Mouse (Mus musculus) CH12.LX (cell line): ENCODE results near the gene Spa17. TPM values are rescaled to one million over a fixed set of nuclear protein-coding genes. Genes with fewer than 3 reads are reported as not detected.
A peak's percentile ranks its signal among the peaks of the same experiment; 100 is the strongest.

Experiments used
- DNase-seq: peaks from one replicate; pipeline ENCODE4 v3.0.0-alpha.2; 2013; ENCODE audit errors: extremely low read depth
- H3K27ac ChIP-seq: 2 replicates; pipeline ENCODE4 v1.5.1; 2012; ENCODE audit warnings: low read depth, mild to moderate bottlenecking, control low read depth, moderate library complexity; ENCODE audit not compliant: insufficient read depth
- H3K27me3 ChIP-seq: replicated peaks from 2 replicates; pipeline ENCODE3; 2012; ENCODE audit warnings: inconsistent platforms
- H3K36me3 ChIP-seq, 2 experiments: replicated peaks in 1 of 2; 2 replicates each; pipeline versions ENCODE3 to v1.6.1; 2012; ENCODE audit warnings: inconsistent platforms in 1 of 2, low read length in 1 of 2, mild to moderate bottlenecking in 1 of 2, mixed read lengths in 1 of 2, moderate library complexity in 1 of 2; ENCODE audit not compliant: control insufficient read depth in 1 of 2, insufficient read depth in 1 of 2
- H3K4me1 ChIP-seq, 2 experiments: 2 replicates each; pipeline ENCODE4 v1.6.1; 2012; ENCODE audit warnings: inconsistent platforms in 1 of 2, moderate library complexity in 1 of 2; ENCODE audit not compliant: insufficient read depth in 2 of 2, control insufficient read depth in 1 of 2
- H3K4me2 ChIP-seq: 2 replicates; pipeline ENCODE4 v1.6.1; 2012; ENCODE audit warnings: low read depth, mild to moderate bottlenecking, control low read depth; ENCODE audit not compliant: poor library complexity, insufficient read depth, severe bottlenecking
- H3K4me3 ChIP-seq, 3 experiments: fragments of 150-350 bp in 1 of 3; sonication (generic) in 1 of 3; replicated peaks in 1 of 3; 2 replicates each; pipeline versions ENCODE3 to v1.5.1; 2011 to 2012; ENCODE audit warnings: low read depth in 2 of 3, low read length in 2 of 3, mild to moderate bottlenecking in 2 of 3, moderate library complexity in 2 of 3, control low read depth in 1 of 3, improper control_type of control experiment in 1 of 3, inconsistent platforms in 1 of 3, mixed read lengths in 1 of 3; ENCODE audit not compliant: poor library complexity in 1 of 3
- H3K79me2 ChIP-seq: replicated peaks from 2 replicates; pipeline ENCODE4 v1.6.1; 2012; ENCODE audit warnings: mild to moderate bottlenecking, moderate library complexity; ENCODE audit not compliant: control insufficient read depth, poor library complexity, insufficient read depth, severe bottlenecking; ENCODE audit errors: extremely low read depth
- H3K9ac ChIP-seq: 2 replicates; pipeline ENCODE4 v1.6.1; 2012; ENCODE audit warnings: low read depth, mild to moderate bottlenecking, control low read depth, moderate library complexity; ENCODE audit not compliant: insufficient read depth
- H3K9me3 ChIP-seq: replicated peaks from 2 replicates; pipeline ENCODE3; 2012; ENCODE audit warnings: low read length, inconsistent platforms, mixed read lengths
- BHLHE40 ChIP-seq: IDR thresholded peaks from 2 replicates; pipeline ENCODE4 v1.6.1; 2011; ENCODE audit warnings: mild to moderate bottlenecking, low read depth, low read length, improper control_type of control experiment
- CHD1 ChIP-seq: IDR thresholded peaks from 2 replicates; pipeline ENCODE4 v1.6.1; 2012; ENCODE audit warnings: low read depth, low read length, improper control_type of control experiment, inconsistent platforms
- CHD2 ChIP-seq: IDR thresholded peaks from 2 replicates; pipeline ENCODE4 v1.6.1; 2011; ENCODE audit warnings: low read length, improper control_type of control experiment
- ELF1 ChIP-seq: IDR thresholded peaks from 2 replicates; pipeline ENCODE4 v1.6.1; 2014; ENCODE audit warnings: low read depth, mild to moderate bottlenecking, inconsistent platforms, low read length, improper control_type of control experiment
- HCFC1 ChIP-seq: IDR thresholded peaks from 2 replicates; pipeline ENCODE4 v1.6.1; 2012; ENCODE audit warnings: low read depth, mild to moderate bottlenecking, inconsistent platforms, low read length, improper control_type of control experiment
- IRF4 ChIP-seq: IDR thresholded peaks from 2 replicates; pipeline ENCODE4 v1.6.1; 2014; ENCODE audit warnings: low read depth, mild to moderate bottlenecking, inconsistent platforms, low read length, improper control_type of control experiment
- JUND ChIP-seq: conservative IDR thresholded peaks from 2 replicates; pipeline ENCODE4 v1.6.1; 2011; ENCODE audit warnings: low read depth, low read length, improper control_type of control experiment
- KAT2A ChIP-seq: IDR thresholded peaks from 2 replicates; pipeline ENCODE4 v1.6.1; 2012; ENCODE audit warnings: low read length, improper control_type of control experiment, inconsistent platforms; ENCODE audit not compliant: insufficient replicate concordance
- MAFK ChIP-seq: IDR thresholded peaks from 2 replicates; pipeline ENCODE4 v1.6.1; 2011; ENCODE audit warnings: low read length, improper control_type of control experiment; ENCODE audit not compliant: insufficient replicate concordance
- MAX ChIP-seq: IDR thresholded peaks from 2 replicates; pipeline ENCODE4 v1.6.1; 2011; ENCODE audit warnings: low read length, improper control_type of control experiment
- MAZ ChIP-seq: IDR thresholded peaks from 2 replicates; pipeline ENCODE4 v1.6.1; 2012; ENCODE audit warnings: low read depth, mild to moderate bottlenecking, inconsistent platforms, low read length, improper control_type of control experiment, moderate library complexity
- MEF2A ChIP-seq: IDR thresholded peaks from 2 replicates; pipeline ENCODE4 v1.6.1; 2014; ENCODE audit warnings: low read depth, mild to moderate bottlenecking, inconsistent platforms, low read length, improper control_type of control experiment, borderline replicate concordance
- MXI1 ChIP-seq: IDR thresholded peaks from 2 replicates; pipeline ENCODE4 v1.6.1; 2011; ENCODE audit warnings: mild to moderate bottlenecking, low read depth, low read length, improper control_type of control experiment
- MYC ChIP-seq: IDR thresholded peaks from 2 replicates; pipeline ENCODE4 v1.6.1; 2011; ENCODE audit warnings: low read depth, mild to moderate bottlenecking, improper control_type of control experiment, low read length
- NELFE ChIP-seq: IDR thresholded peaks from 2 replicates; pipeline ENCODE4 v1.6.1; 2011; ENCODE audit warnings: low read depth, low read length, improper control_type of control experiment
- NRF1 ChIP-seq: IDR thresholded peaks from 2 replicates; pipeline ENCODE4 v1.6.1; 2014; ENCODE audit warnings: low read depth, mild to moderate bottlenecking, inconsistent platforms, low read length, improper control_type of control experiment, moderate library complexity
- PAX5 ChIP-seq: IDR thresholded peaks from 2 replicates; pipeline ENCODE4 v1.6.1; 2012; ENCODE audit warnings: low read length, inconsistent platforms, mixed read lengths
- POLR2A ChIP-seq: IDR thresholded peaks from 2 replicates; pipeline ENCODE4 v1.6.1; 2011; ENCODE audit warnings: low read depth, mild to moderate bottlenecking, improper control_type of control experiment, low read length
- POLR2AphosphoS2 ChIP-seq: IDR thresholded peaks from 2 replicates; pipeline ENCODE4 v1.6.1; 2011; ENCODE audit warnings: low read depth, low read length, improper control_type of control experiment
- RCOR1 ChIP-seq: conservative IDR thresholded peaks from 2 replicates; pipeline ENCODE4 v1.6.1; 2012; ENCODE audit warnings: low read depth, mild to moderate bottlenecking, inconsistent platforms, low read length, improper control_type of control experiment
- SIN3A ChIP-seq: IDR thresholded peaks from 2 replicates; pipeline ENCODE4 v1.6.1; 2012; ENCODE audit warnings: low read length, improper control_type of control experiment, inconsistent platforms
- SMC3 ChIP-seq: IDR thresholded peaks from 2 replicates; pipeline ENCODE4 v1.6.1; 2011; ENCODE audit warnings: low read depth, low read length, improper control_type of control experiment
- TBP ChIP-seq: conservative IDR thresholded peaks from 2 replicates; pipeline ENCODE4 v1.6.1; 2011; ENCODE audit warnings: low read depth, low read length, improper control_type of control experiment
- TCF12 ChIP-seq: IDR thresholded peaks from 2 replicates; pipeline ENCODE4 v1.6.1; 2014; ENCODE audit warnings: low read depth, mild to moderate bottlenecking, inconsistent platforms, low read length, improper control_type of control experiment
- UBTF ChIP-seq: IDR thresholded peaks from 2 replicates; pipeline ENCODE4 v1.6.1; 2012; ENCODE audit warnings: low read depth, mild to moderate bottlenecking, inconsistent platforms, low read length, improper control_type of control experiment, moderate library complexity
- USF2 ChIP-seq: conservative IDR thresholded peaks from 2 replicates; pipeline ENCODE4 v1.6.1; 2011; ENCODE audit warnings: low read depth, low read length, improper control_type of control experiment
- ZC3H11A ChIP-seq: IDR thresholded peaks from 2 replicates; pipeline ENCODE4 v1.6.1; 2012; ENCODE audit warnings: low read depth, mild to moderate bottlenecking, inconsistent platforms, low read length, improper control_type of control experiment
- ZKSCAN1 ChIP-seq: IDR thresholded peaks from 2 replicates; pipeline ENCODE4 v1.6.1; 2012; ENCODE audit warnings: low read depth, inconsistent platforms, low read length, improper control_type of control experiment, borderline replicate concordance
- dilution Hi-C: fragments of 300-500 bp; cut with MboI; formaldehyde crosslinking; loops from 2 replicates; pipeline ENCODE4 v1.14.3; 2020; ENCODE audit warnings: low sequenced_read_pairs; ENCODE audit not compliant: extremely low pct_unique_long_range_greater_than_20kb, extremely low pct_ligation_motif_present
- in situ Hi-C: fragments of 300-500 bp; cut with MboI; formaldehyde crosslinking; loops from 3 replicates; pipeline ENCODE4 v1.14.3; 2019; ENCODE audit warnings: low sequenced_read_pairs, low pct_ligation_motif_present, low pct_unique_long_range_greater_than_20kb, mixed read lengths
- polyA plus RNA-seq: library from polyadenylated mRNA; unstranded; fragments of >175 nt; gene quantifications from 2 replicates; pipeline ENCODE4 v1.2.1, GENCODE M21; 2012; ENCODE audit warnings: low read depth; ENCODE audit not compliant: insufficient read length
- total RNA-seq, 2 experiments: library from RNA; depleted of rRNA; stranded (reverse); fragments of 300-350 nt in 1 of 2; fragments of >200 nt in 1 of 2; gene quantifications; 2 replicates each; pipeline ENCODE4 v1.2.3; 2012 to 2014

Gene Spa17
- total and polyA plus RNA-seq, 3 experiments: 0.47 to 3.2 (median 1.4) TPM

DNA sequence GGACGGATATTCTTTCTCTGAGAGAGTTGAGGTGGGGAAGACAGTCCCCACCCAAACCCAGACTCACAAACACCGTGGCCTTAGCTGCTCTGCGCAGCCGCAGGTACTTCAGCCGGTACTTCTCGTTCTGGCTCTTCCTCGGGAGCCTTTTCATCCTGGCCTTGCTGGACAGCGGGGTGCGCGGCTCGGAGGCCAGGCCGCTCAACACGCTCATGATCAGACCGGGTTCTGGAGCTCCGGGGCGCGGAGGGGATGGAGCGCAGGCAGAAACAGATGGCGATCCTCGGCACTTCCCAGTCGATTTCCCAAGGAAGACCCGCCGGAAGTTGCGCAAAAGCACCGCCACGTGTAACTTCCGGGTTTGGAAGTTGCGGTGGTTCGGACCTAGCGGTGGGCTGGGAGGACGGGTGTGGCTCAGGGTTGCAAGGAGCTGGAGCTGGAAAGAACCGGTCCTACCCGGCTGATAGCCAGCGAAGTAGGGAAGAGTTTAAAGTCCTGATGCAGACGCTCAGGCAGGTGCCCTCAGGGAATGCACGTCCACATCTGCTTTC is 43.5 kb upstream of the Spa17 start, which contains the start of gene Tbrg1:
Gene Tbrg1 (minus strand): TSS at position 382 of the 551 bp plus-strand sequence.
- peak within 1 kb of the TSS; percentile 85 for H3K9ac ChIP-seq
- TF ChIP-seq ZC3H11A (no peak), RCOR1 (no peak), KAT2A (no peak), SIN3A (no peak), CHD1 (0 out of 2 replicates have a peak, but pooled peaks have one; percentile 7), SMC3 (no peak), TCF12 (no peak), MYC (peak; percentile 83), MEF2A (no peak), ZKSCAN1 (no peak), MAFK (no peak), POLR2A (peak; percentile 87), TBP (peak; percentile 57), HCFC1 (peak; percentile 59), CHD2 (no peak), NELFE (peak; percentile 91), UBTF (no peak), POLR2AphosphoS2 (no peak), IRF4 (0 out of 2 replicates have a peak, but pooled peaks have one; percentile 27), MAZ (no peak), ELF1 (peak; percentile 91), USF2 (no peak), BHLHE40 (peak; percentile 86), MXI1 (peak; percentile 87), JUND (no peak), PAX5 (no peak), NRF1 (peak; percentile 89), MAX (peak; percentile 78; the same call in 1 of the 2 replicates)
- H3K9me3 ChIP-seq: no peaks in the 10 kb centered on the region
- DNase-seq: peak; percentile 71
- no peaks in the 10 kb centered on the region for H3K27me3 ChIP-seq
- dilution Hi-C loops: no loop called here
- in situ Hi-C loops: no loop called here
- peak within 1 kb of the TSS; percentile 73; the same call in 1 of the 2 replicates for H3K4me2 ChIP-seq
- H3K4me1 ChIP-seq: peaks cover 0 to 8% of the 10 kb centered on the region in 2 experiments; a peak in 2 of 4 replicates
- peaks cover 13% of the 10 kb centered on the region; the same call in 1 of the 2 replicates for H3K79me2 ChIP-seq
- peaks cover 23 to 30% of the 10 kb centered on the region in 2 experiments for H3K36me3 ChIP-seq
- peak within 1 kb of the TSS; percentile 70 to 97 (median 90) for H3K4me3 ChIP-seq
- peak within 1 kb of the TSS; percentile 70 for H3K27ac ChIP-seq
